Mouse (Mus musculus) liver, embryonic 12.5 days (tissue): ENCODE measurements at regions not wholly inside any gene's neighbourhood (a gene's known extent, or its start where the extent isn't known, plus 50 kb on each side); places are given as distances from the start of the nearest gene placed in this dataset.
"Not testable (repeated sequence)": the region's sequence is repeated elsewhere in the genome, so short reads cannot be mapped to it uniquely, and the experiment has no call there.

Experiments used
- ATAC-seq: fragments of 200-750 bp; cut with Nextera tagmentation; 2 replicates; pipeline ENCODE4 v1.8.0; 2017; ENCODE audit warnings: moderate number of reproducible peaks, mild to moderate bottlenecking, moderate library complexity
- H3K27ac ChIP-seq: fragments of 300-500 bp; sonication (generic); 2 replicates; pipeline ENCODE4 v1.5.1; 2016; ENCODE audit warnings: mild to moderate bottlenecking
- H3K27me3 ChIP-seq: fragments of 300-500 bp; sonication (generic); replicated peaks from 2 replicates; pipeline ENCODE4 v1.6.1; 2016; ENCODE audit warnings: mild to moderate bottlenecking, moderate library complexity
- H3K36me3 ChIP-seq: fragments of 300-500 bp; sonication (generic); 2 replicates; pipeline ENCODE4 v1.6.1; 2016; ENCODE audit warnings: mild to moderate bottlenecking, moderate library complexity
- H3K4me1 ChIP-seq: fragments of 300-500 bp; sonication (generic); 2 replicates; pipeline ENCODE4 v1.6.1; 2016
- H3K4me2 ChIP-seq: fragments of 300-500 bp; sonication (generic); 2 replicates; pipeline ENCODE4 v1.6.1; 2016; ENCODE audit warnings: mild to moderate bottlenecking, moderate library complexity
- H3K4me3 ChIP-seq: fragments of 300-500 bp; sonication (generic); 2 replicates; pipeline ENCODE4 v1.5.1; 2016; ENCODE audit warnings: mild to moderate bottlenecking, moderate library complexity
- H3K9ac ChIP-seq: fragments of 300-500 bp; sonication (generic); 2 replicates; pipeline ENCODE4 v1.6.1; 2016; ENCODE audit warnings: mild to moderate bottlenecking, moderate library complexity
- H3K9me3 ChIP-seq: fragments of 300-500 bp; sonication (generic); replicated peaks from 2 replicates; pipeline ENCODE4 v1.6.1; 2016; ENCODE audit warnings: mild to moderate bottlenecking, moderate library complexity
- WGBS: fragments of 180-500 bp; shearing (Covaris S2); methylation state at CpG from one replicate; pipeline ENCODE4 v1.1.7; 2016; ENCODE audit not compliant: insufficient replicate concordance; 5-methylcytosine and 5-hydroxymethylcytosine counted together

DNA sequence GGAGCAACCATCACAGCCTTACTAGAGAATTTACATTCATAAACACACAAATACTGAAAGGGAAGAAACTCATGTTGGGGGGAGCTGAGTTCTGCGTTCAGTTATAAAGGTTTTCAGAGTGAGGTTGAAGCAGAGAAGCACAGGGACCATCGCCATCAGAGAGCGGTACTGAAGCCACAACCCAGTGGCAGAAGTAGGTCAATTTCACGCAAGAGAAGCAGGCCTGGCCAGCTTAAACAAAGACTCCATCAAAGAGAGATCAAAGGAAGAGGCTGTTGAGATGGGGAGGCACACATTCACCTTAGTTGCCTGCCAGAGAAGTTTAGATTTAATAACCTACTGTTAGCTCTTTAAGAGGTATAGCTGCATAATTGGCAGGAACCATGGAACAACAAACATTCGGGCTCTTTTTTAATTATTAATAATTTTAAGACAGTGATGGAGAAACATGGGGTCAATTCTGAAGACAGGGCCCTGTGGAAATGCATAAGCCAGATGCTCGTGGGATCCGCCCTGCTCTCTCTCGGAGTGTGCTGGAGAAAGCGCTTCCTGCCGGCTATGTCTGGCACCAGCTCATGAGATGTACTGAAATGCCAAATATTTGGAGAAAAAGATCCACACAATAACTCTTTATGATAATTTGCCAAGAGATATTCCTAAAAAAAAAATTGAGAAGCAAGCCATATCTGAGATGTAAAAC, 119.8 kb upstream of the Creb1 start:
- H3K4me1 ChIP-seq: no peaks in the 10 kb centered on the region
- no peaks in the 10 kb centered on the region for H3K9me3 ChIP-seq
- H3K4me2 ChIP-seq: no peak overlapping the region
- H3K27ac ChIP-seq: no peak overlapping the region
- no peaks in the 10 kb centered on the region for H3K27me3 ChIP-seq
- H3K9ac ChIP-seq: no peak overlapping the region
- no peak for ATAC-seq
- no peak overlapping the region for H3K4me3 ChIP-seq
- no peaks in the 10 kb centered on the region for H3K36me3 ChIP-seq
- 72% methylated on average over 10 of the region's 10 CpGs for WGBS

GRCm38 (mm10) chr1:64411851-64412480, 120.5 kb upstream of the Creb1 start:
- ATAC-seq: no peak
- Histone ChIP-seq H3K27ac (no peak overlapping the region), H3K4me3 (no peak overlapping the region), H3K4me1 (no peaks in the 10 kb centered on the region), H3K36me3 (no peaks in the 10 kb centered on the region), H3K27me3 (no peaks in the 10 kb centered on the region), H3K9me3 (no peaks in the 10 kb centered on the region), H3K4me2 (no peak overlapping the region), H3K9ac (no peak overlapping the region)
- WGBS: 76% methylated on average over 4 of the region's 4 CpGs

DNA sequence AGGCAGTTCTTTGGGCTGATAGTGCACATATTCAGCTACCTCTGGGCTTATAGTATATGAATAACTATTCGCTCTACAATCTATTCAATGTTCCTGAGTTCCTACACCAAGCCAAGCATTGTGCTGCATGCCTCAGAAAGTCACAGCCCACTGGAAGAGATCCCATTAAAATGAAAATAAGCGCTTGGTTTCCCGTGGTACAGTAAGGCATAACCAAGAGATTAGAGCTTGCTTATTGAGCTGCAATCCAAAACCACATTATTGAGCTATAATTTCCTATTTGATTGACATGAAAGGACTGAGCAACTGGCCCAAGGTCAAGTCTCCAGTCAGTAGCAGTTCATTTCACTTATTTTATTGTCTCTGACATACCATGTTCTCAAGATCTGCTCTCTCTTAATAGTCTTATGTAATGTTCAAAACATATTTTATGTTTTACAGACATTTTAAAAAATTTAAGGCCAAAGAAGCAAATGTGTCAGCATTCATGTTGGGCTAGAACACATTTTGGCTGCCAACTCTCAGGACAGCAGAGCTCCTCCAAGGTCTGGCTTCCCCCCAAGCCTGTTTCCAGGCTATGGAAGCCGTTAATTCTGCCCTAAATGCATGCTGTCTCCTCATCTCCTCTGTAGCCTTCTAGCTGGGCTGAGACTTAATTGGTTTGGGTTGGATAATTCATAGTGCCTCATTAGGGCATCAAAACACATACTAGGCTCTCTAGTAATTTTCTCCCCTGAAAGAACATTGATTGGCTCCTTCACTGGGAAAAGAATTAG, 123.5 kb upstream of the Creb1 start:
- no peaks in the 10 kb centered on the region for H3K36me3 ChIP-seq
- no peak overlapping the region for H3K4me2 ChIP-seq
- no peak overlapping the region for H3K9ac ChIP-seq
- no peaks in the 10 kb centered on the region for H3K4me1 ChIP-seq
- no peak overlapping the region for H3K4me3 ChIP-seq
- no peak overlapping the region for H3K27ac ChIP-seq
- no peak for ATAC-seq
- 58% methylated on average over 4 of the region's 4 CpGs for WGBS
- no peaks in the 10 kb centered on the region for H3K9me3 ChIP-seq
- H3K27me3 ChIP-seq: no peaks in the 10 kb centered on the region

- no peaks in the 10 kb centered on the region for H3K27me3 ChIP-seq
These were observed 140.9 kb upstream of the Creb1 start for GRCm38 (mm10) chr1:64391525-64391924.

DNA sequence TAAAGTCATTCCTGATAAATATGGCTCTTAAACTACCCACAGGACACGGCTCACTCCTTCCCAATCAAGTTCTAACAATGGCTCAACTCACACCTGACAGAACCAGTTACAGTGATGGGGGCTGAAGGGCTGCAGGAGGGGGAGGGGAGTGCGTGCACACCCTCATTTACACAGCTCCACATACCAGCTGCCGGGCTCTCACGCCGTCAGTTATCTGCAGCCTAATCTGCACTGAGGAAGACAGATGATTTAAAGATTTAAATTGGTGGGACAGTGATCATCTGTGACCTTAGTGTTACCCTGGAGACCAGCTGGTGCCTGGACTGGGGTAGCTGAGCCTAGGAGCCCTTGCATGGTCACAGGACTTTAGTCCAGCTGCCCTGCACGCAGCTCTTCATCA, 151.2 kb upstream of the Creb1 start:
- Histone ChIP-seq H3K9ac (no peak overlapping the region), H3K36me3 (no peaks in the 10 kb centered on the region), H3K4me1 (no peaks in the 10 kb centered on the region), H3K4me3 (no peak overlapping the region), H3K27me3 (no peaks in the 10 kb centered on the region), H3K4me2 (no peak overlapping the region), H3K27ac (no peak overlapping the region), H3K9me3 (no peaks in the 10 kb centered on the region)
- 45% methylated on average over 6 of the region's 6 CpGs for WGBS
- ATAC-seq: no peak

More at GRCm38 (mm10) chr1:64391525-64391924, 140.9 kb upstream of the Creb1 start:
- ATAC-seq: no peak
- Histone ChIP-seq H3K9me3 (no peaks in the 10 kb centered on the region), H3K27ac (no peak overlapping the region), H3K4me2 (no peak overlapping the region), H3K36me3 (no peaks in the 10 kb centered on the region), H3K4me1 (no peaks in the 10 kb centered on the region), H3K4me3 (no peak overlapping the region), H3K9ac (no peak overlapping the region)
- 76% methylated on average over 8 of the region's 8 CpGs for WGBS

DNA sequence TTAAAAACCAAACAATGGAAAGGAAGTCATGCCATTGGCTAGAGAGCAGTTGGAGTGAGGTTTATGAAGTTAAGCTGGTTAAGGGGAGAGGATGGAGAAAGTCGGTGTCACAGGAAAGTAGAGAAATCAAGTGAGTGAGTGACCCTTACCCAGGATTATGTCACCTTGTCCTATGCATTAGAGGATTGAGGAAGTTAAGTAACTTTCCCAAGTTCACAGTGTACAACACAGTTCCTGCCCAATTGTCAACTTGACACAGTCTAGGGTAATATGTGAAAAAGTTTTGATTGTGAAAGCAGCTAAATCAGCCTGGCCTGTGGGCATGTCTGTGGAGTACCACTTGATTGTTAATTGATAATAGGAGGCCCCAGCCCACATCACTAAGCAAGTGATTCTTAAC, 156.0 kb upstream of the Creb1 start:
- not testable (repeated sequence) for ATAC-seq
- 37% methylated on average over 1 of the region's 1 CpGs for WGBS

GRCm38 (mm10) chr1:64374286-64375071, 158.0 kb upstream of the Creb1 start:
- 48% methylated on average over 13 of the region's 13 CpGs for WGBS
- no peak overlapping the region for H3K27ac ChIP-seq
- no peaks in the 10 kb centered on the region for H3K9me3 ChIP-seq
- H3K36me3 ChIP-seq: no peaks in the 10 kb centered on the region
- H3K9ac ChIP-seq: no peak overlapping the region
- H3K27me3 ChIP-seq: no peaks in the 10 kb centered on the region
- ATAC-seq: no peak
- H3K4me3 ChIP-seq: no peak overlapping the region
- no peaks in the 10 kb centered on the region for H3K4me1 ChIP-seq
- H3K4me2 ChIP-seq: no peak overlapping the region

More for the DNA sequence above, 156.0 kb upstream of the Creb1 start:
- not testable (repeated sequence) for H3K4me2 ChIP-seq, H3K27ac ChIP-seq, H3K4me3 ChIP-seq, H3K9ac ChIP-seq, H3K4me1 ChIP-seq, H3K9me3 ChIP-seq, H3K36me3 ChIP-seq, H3K27me3 ChIP-seq

DNA sequence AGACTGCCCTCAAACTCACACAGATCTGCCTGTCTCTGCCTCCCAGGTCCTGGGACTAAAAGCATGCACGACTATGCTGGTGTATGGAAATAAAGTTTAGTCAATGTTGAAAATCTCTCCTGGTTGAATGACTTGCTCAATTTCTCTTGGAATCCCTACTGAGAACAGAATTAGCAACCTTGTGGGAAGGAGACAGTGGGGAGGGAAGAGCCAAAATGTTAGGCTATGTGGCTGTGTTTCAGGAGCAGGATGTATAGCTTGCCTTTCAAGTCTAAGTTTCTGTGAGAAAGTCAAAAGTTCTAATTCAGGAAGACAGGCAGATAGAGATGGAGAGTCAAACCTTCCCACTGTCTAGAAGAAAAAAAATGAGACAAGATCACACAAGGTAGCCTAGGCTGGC, 168.3 kb upstream of the Creb1 start:
- Histone ChIP-seq H3K36me3 (no peaks in the 10 kb centered on the region), H3K4me2 (no peak overlapping the region), H3K27me3 (no peaks in the 10 kb centered on the region), H3K9ac (no peak overlapping the region), H3K27ac (no peak overlapping the region), H3K4me3 (no peak overlapping the region), H3K9me3 (no peaks in the 10 kb centered on the region), H3K4me1 (no peaks in the 10 kb centered on the region)
- ATAC-seq: no peak
- 39% methylated on average over 1 of the region's 1 CpGs for WGBS

- no peaks in the 10 kb centered on the region for H3K4me1 ChIP-seq
- H3K36me3 ChIP-seq: no peaks in the 10 kb centered on the region
- H3K9ac ChIP-seq: no peak overlapping the region
- no peak overlapping the region for H3K4me2 ChIP-seq
- H3K4me3 ChIP-seq: no peak overlapping the region
- no peak for ATAC-seq
- H3K27ac ChIP-seq: no peak overlapping the region
- no peaks in the 10 kb centered on the region for H3K9me3 ChIP-seq
- 73% methylated on average over 4 of the region's 4 CpGs for WGBS
- H3K27me3 ChIP-seq: no peaks in the 10 kb centered on the region
These were observed 170.3 kb upstream of the Creb1 start for GRCm38 (mm10) chr1:64361959-64362638.

- Histone ChIP-seq H3K4me2 (no peak overlapping the region), H3K27me3 (no peaks in the 10 kb centered on the region), H3K36me3 (no peaks in the 10 kb centered on the region), H3K4me1 (no peaks in the 10 kb centered on the region), H3K9ac (no peak overlapping the region), H3K27ac (no peak overlapping the region), H3K4me3 (no peak overlapping the region), H3K9me3 (no peaks in the 10 kb centered on the region)
- ATAC-seq: no peak
- WGBS: 63% methylated on average over 3 of the region's 3 CpGs
These were observed 189.2 kb upstream of the Creb1 start for GRCm38 (mm10) chr1:64343268-64343667.

DNA sequence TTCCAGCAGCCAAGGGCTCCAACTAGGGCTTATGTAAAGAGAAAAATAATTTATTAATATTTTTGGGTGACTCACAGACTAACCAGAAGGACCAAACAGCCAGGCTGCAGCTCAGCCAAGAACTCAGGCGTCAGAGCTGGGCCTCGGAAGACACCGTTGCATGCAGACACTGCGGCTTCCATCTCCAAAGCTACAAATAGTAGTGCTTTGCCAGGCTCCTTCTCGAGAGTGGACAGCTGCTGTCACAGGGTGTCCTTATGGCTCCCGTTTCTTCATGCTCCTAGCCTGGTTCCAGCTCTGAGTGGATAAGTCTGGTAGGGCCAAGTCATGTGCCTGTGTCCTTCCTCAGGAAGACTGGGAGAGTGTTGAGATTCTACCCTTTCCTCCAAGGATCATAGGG, 190.8 kb upstream of the Creb1 start:
- ATAC-seq: no peak

More for the DNA sequence above, 190.8 kb upstream of the Creb1 start:
- Histone ChIP-seq H3K27me3 (no peaks in the 10 kb centered on the region), H3K4me2 (no peak overlapping the region), H3K4me1 (no peaks in the 10 kb centered on the region), H3K9ac (no peak overlapping the region), H3K4me3 (no peak overlapping the region), H3K27ac (no peak overlapping the region), H3K36me3 (no peaks in the 10 kb centered on the region), H3K9me3 (no peaks in the 10 kb centered on the region)
- 62% methylated on average over 6 of the region's 6 CpGs for WGBS
